Mouse (Mus musculus) midbrain, embryonic 15.5 days (tissue): ENCODE results near the gene Clba1. TPM values are rescaled to one million over a fixed set of nuclear protein-coding genes. Genes with fewer than 3 reads are reported as not detected.
"Not testable (repeated sequence)": the region's sequence is repeated elsewhere in the genome, so short reads cannot be mapped to it uniquely, and the experiment has no call there.

Experiments
- ATAC-seq: fragments of 200-750 bp; cut with Nextera tagmentation; replicated peaks from 2 replicates; pipeline ENCODE4 v1.8.0; 2017; ENCODE audit warnings: moderate TSS enrichment
- H3K27ac ChIP-seq: fragments of 300-500 bp; sonication (generic); 2 replicates; pipeline ENCODE4 v1.5.1; 2015; ENCODE audit warnings: mild to moderate bottlenecking, inconsistent platforms
- H3K27me3 ChIP-seq: fragments of 300-500 bp; sonication (generic); replicated peaks from 2 replicates; pipeline ENCODE4 v1.6.1; 2015; ENCODE audit warnings: inconsistent platforms
- H3K36me3 ChIP-seq: fragments of 300-500 bp; sonication (generic); replicated peaks from 2 replicates; pipeline ENCODE4 v1.6.1; 2015; ENCODE audit warnings: inconsistent platforms
- H3K4me1 ChIP-seq: fragments of 300-500 bp; sonication (generic); 2 replicates; pipeline ENCODE4 v1.6.1; 2015; ENCODE audit warnings: inconsistent platforms
- H3K4me2 ChIP-seq: fragments of 300-500 bp; sonication (generic); 2 replicates; pipeline ENCODE4 v1.6.1; 2015; ENCODE audit warnings: inconsistent platforms, mild to moderate bottlenecking, moderate library complexity
- H3K4me3 ChIP-seq: fragments of 300-500 bp; sonication (generic); 2 replicates; pipeline ENCODE4 v1.5.1; 2015; ENCODE audit warnings: mild to moderate bottlenecking, inconsistent platforms
- H3K9ac ChIP-seq: fragments of 300-500 bp; sonication (generic); 2 replicates; pipeline ENCODE4 v1.6.1; 2015; ENCODE audit warnings: mild to moderate bottlenecking, inconsistent platforms
- H3K9me3 ChIP-seq: fragments of 300-500 bp; sonication (generic); 2 replicates; pipeline ENCODE4 v1.6.1; 2016; ENCODE audit warnings: inconsistent platforms
- WGBS: fragments of 180-500 bp; shearing (Covaris S2); methylation state at CpG from one replicate; pipeline ENCODE4 v1.1.7; 2015; ENCODE audit warnings: mixed read lengths; 5-methylcytosine and 5-hydroxymethylcytosine counted together
- polyA plus RNA-seq: library from polyadenylated mRNA; unstranded; fragments of >200 nt; fragmentation: Nextera tagmentation; extraction: Ambion mirVana; gene quantifications from 2 replicates; pipeline ENCODE4 v1.2.1, GENCODE M21; 2015

Clba1 gene
- polyA plus RNA-seq, 1 experiment from 2014 or later, result 25.1 TPM

- H3K36me3 ChIP-seq, result 0 out of 2 replicates have a peak, but pooled peaks cover 3% of the 10 kb centered on the region
- WGBS, result 67% methylated on average over 19 of the region's 19 CpGs
- no peaks in the 10 kb centered on the region for H3K27me3 ChIP-seq
- H3K4me2 ChIP-seq, result peak overlapping the region; percentile 93
- no peak overlapping the region; the same call in 1 of the 2 replicates for H3K9ac ChIP-seq
- peaks cover 18% of the 10 kb centered on the region for H3K4me1 ChIP-seq
- no peak overlapping the region for H3K4me3 ChIP-seq
- no peak overlapping the region for H3K27ac ChIP-seq
- no peak for ATAC-seq
- H3K9me3 ChIP-seq, result no peaks in the 10 kb centered on the region
Measured at GRCm38 (mm10) chr12:112810092-112810885, 1.6 kb downstream of the Clba1 start.

- H3K36me3 ChIP-seq, result peaks cover 8% of the 10 kb centered on the region
- no peak overlapping the region for H3K4me3 ChIP-seq
- no peak overlapping the region for H3K4me2 ChIP-seq
- WGBS, result 79% methylated on average over 7 of the region's 7 CpGs
- H3K27me3 ChIP-seq, result no peaks in the 10 kb centered on the region
- H3K4me1 ChIP-seq, result peaks cover 12% of the 10 kb centered on the region
- no peak overlapping the region for H3K27ac ChIP-seq
- ATAC-seq, result no peak
- H3K9me3 ChIP-seq, result no peaks in the 10 kb centered on the region
- H3K9ac ChIP-seq, result no peak overlapping the region
Measured at GRCm38 (mm10) chr12:112813370-112813769, 4.6 kb downstream of the Clba1 start.

- Histone ChIP-seq H3K9ac (no peak overlapping the region), H3K4me3 (no peak overlapping the region), H3K36me3 (peaks cover 13% of the 10 kb centered on the region), H3K4me2 (no peak overlapping the region), H3K27ac (no peak overlapping the region), H3K27me3 (no peaks in the 10 kb centered on the region), H3K9me3 (no peaks in the 10 kb centered on the region), H3K4me1 (peaks cover 4% of the 10 kb centered on the region; the same call in 1 of the 2 replicates)
- ATAC-seq, result no peak
- WGBS, result 77% methylated on average over 14 of the region's 14 CpGs
Measured at GRCm38 (mm10) chr12:112814682-112815470, 6.1 kb downstream of the Clba1 start.

DNA sequence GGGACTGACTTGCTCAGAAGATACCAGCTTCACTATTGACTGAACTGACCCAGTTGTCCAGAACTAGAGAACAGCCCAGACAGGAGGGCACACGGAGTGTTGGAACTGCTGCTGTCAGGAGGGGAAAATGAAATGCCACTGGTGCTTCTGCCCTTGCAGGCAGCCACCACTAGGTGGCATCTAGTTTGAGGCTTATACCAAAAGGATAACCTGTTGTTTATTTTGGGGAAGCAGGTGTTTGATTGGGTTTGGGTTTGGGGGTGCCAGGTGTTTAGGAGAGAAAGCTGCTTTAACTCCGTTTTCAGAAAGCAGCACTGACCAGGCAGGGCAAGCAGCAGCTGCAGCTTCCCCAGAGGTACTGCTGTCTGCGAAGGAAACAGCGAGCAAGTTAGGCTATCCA, 7.6 kb downstream of the Clba1 start:
- Histone ChIP-seq H3K4me2 (no peak overlapping the region), H3K27ac (no peak overlapping the region), H3K36me3 (peaks cover 23% of the 10 kb centered on the region), H3K9me3 (no peaks in the 10 kb centered on the region), H3K4me3 (no peak overlapping the region), H3K4me1 (no peaks in the 10 kb centered on the region), H3K9ac (no peak overlapping the region), H3K27me3 (no peaks in the 10 kb centered on the region)
- 57% methylated on average over 4 of the region's 4 CpGs for WGBS
- ATAC-seq, result no peak

- WGBS, result 85% methylated on average over 7 of the region's 7 CpGs
- H3K27ac ChIP-seq, H3K4me1 ChIP-seq, H3K9me3 ChIP-seq, H3K27me3 ChIP-seq, H3K9ac ChIP-seq, ATAC-seq, H3K4me3 ChIP-seq, H3K4me2 ChIP-seq: not testable (repeated sequence)
- H3K36me3 ChIP-seq, result peaks cover 29% of the 10 kb centered on the region
Measured at GRCm38 (mm10) chr12:112816866-112817265, 8.1 kb downstream of the Clba1 start.

DNA sequence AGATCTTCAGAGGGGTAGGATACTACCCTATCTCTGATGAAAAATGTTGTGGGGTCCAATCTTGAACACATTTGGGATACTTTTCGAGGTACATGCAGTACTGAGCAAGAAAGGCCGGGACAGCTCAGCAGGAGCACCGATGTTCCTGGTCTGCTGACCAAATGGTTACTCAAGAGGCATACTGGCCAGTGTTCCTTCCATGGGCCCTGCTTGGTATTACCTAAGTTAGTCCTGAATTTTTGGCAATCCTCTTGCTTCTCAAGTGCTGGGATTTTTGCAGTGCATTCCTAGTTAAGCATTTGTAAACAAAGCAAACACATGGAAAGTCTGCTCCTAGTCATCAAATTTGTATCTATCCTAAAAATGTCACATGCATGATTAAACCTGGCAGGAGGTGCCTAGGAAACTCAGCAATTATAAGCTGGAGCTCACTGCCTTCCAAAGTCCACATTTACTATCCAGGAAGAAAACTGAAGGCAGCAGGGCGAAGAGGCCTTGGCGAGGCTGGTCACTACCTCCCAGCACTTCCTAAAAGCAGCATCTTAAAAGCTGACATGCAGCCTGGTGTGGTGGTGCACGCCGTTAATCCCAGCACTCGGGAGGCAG, 10.4 kb downstream of the Clba1 start:
- Histone ChIP-seq H3K9me3 (no peaks in the 10 kb centered on the region), H3K9ac (no peak overlapping the region), H3K27ac (no peak overlapping the region), H3K4me1 (peaks cover 19% of the 10 kb centered on the region; the same call in 1 of the 2 replicates), H3K27me3 (no peaks in the 10 kb centered on the region), H3K4me3 (no peak overlapping the region), H3K36me3 (peaks cover 29% of the 10 kb centered on the region), H3K4me2 (no peak overlapping the region)
- ATAC-seq, result no peak
- 90% methylated on average over 8 of the region's 8 CpGs for WGBS

DNA sequence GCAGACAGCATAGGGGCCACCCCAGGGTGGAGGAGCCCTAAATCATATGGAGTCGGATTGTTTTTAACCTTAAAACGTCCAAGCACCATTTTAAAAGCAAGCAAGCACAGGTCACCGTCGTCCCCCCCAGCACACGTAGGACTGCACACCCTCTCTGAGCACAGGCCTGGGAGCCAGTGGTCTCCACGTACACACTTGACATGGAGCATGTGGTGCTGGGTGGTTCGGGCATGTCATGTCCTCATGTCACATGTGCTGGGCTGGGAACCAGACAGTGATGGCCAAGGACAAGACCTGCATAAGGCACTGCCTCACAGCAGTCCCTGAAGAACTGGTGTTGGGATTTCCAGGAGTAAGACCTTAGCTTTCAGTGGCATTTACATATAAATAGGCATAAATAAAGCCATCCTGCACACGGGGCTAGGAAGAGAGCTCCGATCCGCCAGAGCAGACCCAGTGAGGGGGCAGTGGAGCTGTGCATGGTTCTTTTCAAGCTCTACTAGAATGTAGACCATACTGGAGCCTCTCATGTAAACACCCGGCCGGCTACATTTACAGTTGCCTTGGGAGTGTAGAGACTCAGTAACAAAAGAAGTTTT, 11.8 kb downstream of the Clba1 start:
- ATAC-seq, result no peak
- Histone ChIP-seq H3K4me3 (no peak overlapping the region), H3K9me3 (no peaks in the 10 kb centered on the region), H3K4me1 (peaks cover 25% of the 10 kb centered on the region; the same call in 1 of the 2 replicates), H3K4me2 (no peak overlapping the region), H3K27ac (no peak overlapping the region), H3K27me3 (no peaks in the 10 kb centered on the region), H3K9ac (no peak overlapping the region), H3K36me3 (peaks cover 26% of the 10 kb centered on the region)
- WGBS, result 70% methylated on average over 12 of the region's 12 CpGs

- WGBS, result 52% methylated on average over 1 of the region's 1 CpGs
- Histone ChIP-seq H3K27me3 (no peaks in the 10 kb centered on the region), H3K9me3 (no peaks in the 10 kb centered on the region), H3K9ac (no peak overlapping the region), H3K36me3 (peaks cover 26% of the 10 kb centered on the region), H3K4me2 (no peak overlapping the region), H3K4me1 (peaks cover 30% of the 10 kb centered on the region), H3K27ac (no peak overlapping the region), H3K4me3 (no peak overlapping the region)
- no peak for ATAC-seq
Measured at GRCm38 (mm10) chr12:112821216-112821615, 12.5 kb downstream of the Clba1 start.

DNA sequence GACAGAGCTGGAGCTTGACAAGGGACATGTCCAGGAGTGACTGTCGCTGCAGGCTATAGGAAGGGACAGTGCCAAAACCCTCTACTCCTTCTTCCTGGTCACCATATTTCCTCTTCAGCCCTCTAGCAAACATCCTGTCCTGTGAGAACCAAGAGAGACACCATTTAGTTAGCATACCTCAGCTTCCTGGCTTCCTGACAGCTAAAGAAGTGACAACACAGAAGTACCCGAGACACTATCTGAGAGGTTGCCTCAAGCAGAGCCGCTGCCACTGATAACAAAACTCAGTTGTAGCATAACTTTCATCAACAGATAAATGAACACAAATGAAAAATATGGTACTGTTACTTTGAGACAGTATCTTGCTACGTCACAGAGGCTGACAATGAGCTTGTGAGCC, 13.2 kb downstream of the Clba1 start:
- Histone ChIP-seq H3K36me3 (peaks cover 26% of the 10 kb centered on the region), H3K4me1 (peaks cover 38% of the 10 kb centered on the region), H3K9ac (no peak overlapping the region), H3K4me3 (no peak overlapping the region), H3K27ac (no peak overlapping the region), H3K27me3 (no peaks in the 10 kb centered on the region), H3K4me2 (no peak overlapping the region), H3K9me3 (no peaks in the 10 kb centered on the region)
- 87% methylated on average over 4 of the region's 4 CpGs for WGBS
- no peak for ATAC-seq

- 81% methylated on average over 2 of the region's 2 CpGs for WGBS
- Histone ChIP-seq H3K4me3 (no peak overlapping the region), H3K27me3 (no peaks in the 10 kb centered on the region), H3K27ac (no peak overlapping the region), H3K9ac (no peak overlapping the region), H3K4me1 (peaks cover 45% of the 10 kb centered on the region), H3K9me3 (no peaks in the 10 kb centered on the region), H3K36me3 (peaks cover 26% of the 10 kb centered on the region), H3K4me2 (no peak overlapping the region)
- no peak for ATAC-seq
Measured at GRCm38 (mm10) chr12:112822676-112823075, 13.9 kb downstream of the Clba1 start.

GRCm38 (mm10) chr12:112823221-112823620, 14.5 kb downstream of the Clba1 start:
- Histone ChIP-seq H3K4me3 (no peak overlapping the region), H3K4me1 (peaks cover 50% of the 10 kb centered on the region), H3K27ac (no peak overlapping the region), H3K9me3 (no peaks in the 10 kb centered on the region), H3K4me2 (no peak overlapping the region), H3K9ac (no peak overlapping the region), H3K36me3 (peaks cover 23% of the 10 kb centered on the region), H3K27me3 (no peaks in the 10 kb centered on the region)
- ATAC-seq, result no peak
- WGBS, result 80% methylated on average over 4 of the region's 4 CpGs

DNA sequence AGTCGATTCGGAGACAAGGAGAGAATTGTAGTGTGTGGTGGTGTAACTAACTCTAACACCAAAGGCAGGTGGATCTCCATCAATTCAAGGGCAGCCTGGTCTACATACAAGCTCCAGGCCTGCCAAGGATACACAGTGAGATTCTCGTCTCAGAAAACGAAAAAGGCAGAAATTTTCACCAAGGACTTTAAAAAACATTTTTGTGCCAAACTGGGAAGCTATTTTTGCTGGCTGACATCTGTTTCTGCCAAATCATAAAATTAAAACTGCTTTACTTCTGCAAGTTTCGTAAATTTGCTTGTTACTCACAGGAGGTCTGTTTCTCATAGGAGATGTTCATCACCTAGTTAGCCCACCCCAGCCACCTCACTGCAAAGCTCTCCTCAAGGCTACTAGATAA, 17.2 kb downstream of the Clba1 start:
- Histone ChIP-seq H3K4me3 (no peak overlapping the region), H3K9me3 (no peaks in the 10 kb centered on the region), H3K9ac (no peak overlapping the region), H3K36me3 (peaks cover 8% of the 10 kb centered on the region; the same call in 1 of the 2 replicates), H3K4me1 (peaks cover 62% of the 10 kb centered on the region), H3K4me2 (no peak overlapping the region), H3K27ac (no peak overlapping the region), H3K27me3 (no peaks in the 10 kb centered on the region)
- 90% methylated on average over 5 of the region's 5 CpGs for WGBS
- ATAC-seq, result no peak
